Mouse (Mus musculus) olfactory bulb, adult 2 months (tissue): Measurements from ENCODE around the gene Ano8.

Experiments used
- CTCF ChIP-seq: fragments of 200-500 bp; IDR thresholded peaks from 2 replicates; pipeline ENCODE4 v1.5.1; 2012; ENCODE audit warnings: low read depth, mild to moderate bottlenecking, low read length, moderate library complexity; ENCODE audit not compliant: insufficient read depth
- POLR2A ChIP-seq: fragments of 200-500 bp; IDR thresholded peaks from 2 replicates; pipeline ENCODE4 v1.6.1; 2012; ENCODE audit warnings: mild to moderate bottlenecking, low read depth, low read length, moderate library complexity; ENCODE audit not compliant: insufficient read depth

DNA sequence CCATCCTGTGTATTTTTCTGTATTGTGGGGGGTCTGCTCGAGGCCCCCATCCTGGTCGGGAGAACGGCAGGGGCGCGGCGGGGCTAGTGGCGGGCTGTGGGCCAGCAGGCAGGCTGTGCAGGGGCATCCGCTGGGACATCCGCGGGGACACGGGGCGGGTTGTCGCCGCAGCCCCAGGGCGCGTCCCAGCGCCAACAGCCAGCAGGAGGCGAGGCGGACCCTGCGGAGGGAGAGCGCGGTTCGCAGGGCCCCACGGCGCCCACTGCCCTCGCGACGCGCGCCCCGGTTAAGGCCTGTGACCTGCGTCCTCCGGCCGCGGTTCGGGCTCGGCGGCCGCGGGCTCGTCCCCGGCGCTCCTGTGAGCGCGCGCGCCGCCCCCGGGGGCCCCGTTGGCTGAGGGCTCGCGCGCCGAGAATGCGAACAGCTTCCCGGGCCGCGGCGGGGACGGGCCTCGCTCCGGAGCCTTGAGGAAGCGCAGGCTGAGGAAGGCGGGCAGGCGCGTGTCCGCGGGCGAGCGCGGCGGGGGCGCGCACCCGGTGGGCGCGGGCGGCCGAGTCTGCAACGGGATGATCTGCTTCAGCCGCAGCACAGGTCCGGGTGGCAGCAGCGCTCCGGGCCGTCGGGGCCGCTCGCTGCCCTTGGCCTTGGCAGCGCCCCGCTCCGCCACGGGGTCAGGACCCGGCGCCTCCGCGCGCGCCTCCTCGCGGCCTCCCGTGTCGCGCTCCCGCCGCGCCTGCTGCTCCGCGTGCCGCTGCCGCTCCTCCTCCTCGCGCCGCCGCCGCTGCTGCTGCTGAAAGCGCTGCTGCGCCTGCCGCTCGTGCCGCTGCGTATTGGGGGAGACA, 9.4 kb downstream of the Ano8 start:
- TF ChIP-seq CTCF, result no peak
- peak; percentile 16; the same call in 1 of the 2 replicates for TF ChIP-seq POLR2A
